Mouse (Mus musculus): ENCODE results near the gene Kcnc1. TPM values are rescaled to one million over a fixed set of nuclear protein-coding genes. Genes with fewer than 3 reads are reported as not detected.
A peak's percentile ranks its signal among the peaks of the same experiment; 100 is the strongest.

Gene Kcnc1
- 13.4 and 14.5 TPM in 2 replicates for polyA plus RNA-seq (2015; fragmentation: Nextera tagmentation; extraction: Ambion mirVana)

DNA sequence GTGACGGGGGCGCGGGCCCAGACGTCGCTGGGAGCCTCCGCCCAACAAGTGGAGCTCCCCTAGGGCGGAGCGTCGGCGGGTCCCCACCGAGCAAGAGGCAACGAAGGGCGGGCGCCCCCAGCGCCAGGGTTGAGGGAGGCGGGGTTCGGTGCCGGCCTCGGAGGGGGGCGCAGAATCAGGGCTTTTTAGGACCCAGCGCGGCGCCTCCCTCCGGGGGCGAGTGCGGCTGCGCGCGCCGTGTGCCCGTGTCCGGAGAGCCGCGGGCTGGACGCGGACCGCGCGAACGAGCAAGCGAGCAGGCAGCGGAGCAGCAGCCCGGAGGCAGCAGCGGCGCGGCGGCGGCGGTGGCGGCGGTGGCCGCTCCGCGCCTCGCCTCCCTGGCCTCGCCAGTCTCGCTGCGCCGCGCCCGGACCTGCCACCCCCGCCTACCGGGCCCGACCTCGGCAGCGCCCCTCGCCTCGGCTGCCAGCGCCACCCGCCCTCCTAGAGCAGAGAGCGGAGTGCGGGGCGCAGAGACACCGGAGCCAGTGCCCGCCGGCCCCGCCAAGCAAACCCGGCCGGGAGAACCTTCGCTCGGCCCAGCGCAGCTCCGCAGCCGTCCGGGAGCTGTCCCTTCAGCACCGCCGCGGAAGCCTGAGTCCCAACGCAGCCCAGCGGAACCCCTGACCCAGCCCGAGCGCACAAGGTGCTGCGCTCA is at the start of gene Kcnc1:
Gene Kcnc1, plus strand, starts transcription at position 267 of the 697 bp plus-strand sequence.
- WGBS: under 1% methylated on average over 65 of the region's 93 CpGs
- H3K4me3 ChIP-seq (ENCODE audit: low read length): peak within 1 kb of the TSS; percentile 89

DNA sequence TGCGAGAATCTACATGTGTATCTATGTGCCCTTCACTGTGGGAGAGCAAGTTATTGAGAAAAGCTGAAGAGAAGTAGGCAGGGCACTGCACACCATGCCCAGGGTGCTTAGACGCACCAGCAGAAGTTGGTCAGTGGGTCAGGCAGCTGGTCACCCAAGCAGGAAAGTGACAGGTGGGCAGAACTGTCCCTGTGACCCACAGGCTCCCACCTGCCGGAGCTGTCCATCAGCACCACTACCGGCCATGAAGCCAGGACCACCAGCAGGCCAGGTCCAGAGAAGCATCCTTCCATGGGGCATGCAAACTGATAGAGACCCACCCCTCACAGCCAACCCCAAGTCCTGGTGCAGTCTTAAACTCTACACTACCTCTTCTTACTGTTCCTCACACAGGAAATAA is 48.6 kb upstream of the Kcnc1 start:
- no peak overlapping the region for H3K27ac ChIP-seq (ENCODE audit: low read depth, low read length)
- H3K4me2 ChIP-seq (ENCODE audit: low read length): no peak overlapping the region
- WGBS: 75% methylated on average over 4 of the region's 4 CpGs
- no peaks in the 10 kb centered on the region for H3K9me3 ChIP-seq (ENCODE audit: control insufficient read depth, low read length)
- peaks cover 4% of the 10 kb centered on the region; the same call in 1 of the 2 replicates for H3K4me1 ChIP-seq (ENCODE audit: control insufficient read depth, insufficient read depth, low read depth, low read length)
- no peaks in the 10 kb centered on the region for H3K36me3 ChIP-seq (ENCODE audit: control insufficient read depth, insufficient read depth, low read length)
- no peak overlapping the region for H3K9ac ChIP-seq (ENCODE audit: low read depth, low read length)
- no peak overlapping the region for H3K4me3 ChIP-seq (ENCODE audit: low read length)
- ATAC-seq: no peak
- H3K27me3 ChIP-seq (replicated peaks; ENCODE audit: control insufficient read depth, insufficient read depth, low read length): peaks cover 16% of the 10 kb centered on the region

More for the DNA sequence above, at the start of gene Kcnc1:
- Histone ChIP-seq H3K4me1 (ENCODE audit: control insufficient read depth, insufficient read depth, low read depth, low read length) (peaks cover 35% of the 10 kb centered on the region), H3K27ac (ENCODE audit: low read depth, low read length) (peak within 1 kb of the TSS; percentile 88), H3K27me3 (replicated peaks; ENCODE audit: control insufficient read depth, insufficient read depth, low read length) (peaks cover 13% of the 10 kb centered on the region), H3K9me3 (ENCODE audit: control insufficient read depth, low read length) (no peaks in the 10 kb centered on the region), H3K9ac (ENCODE audit: low read depth, low read length) (peak within 1 kb of the TSS; percentile 97), H3K36me3 (ENCODE audit: control insufficient read depth, insufficient read depth, low read length) (no peaks in the 10 kb centered on the region), H3K4me2 (ENCODE audit: low read length) (peak within 1 kb of the TSS; percentile 83)
- peak; percentile 71 for ATAC-seq

DNA sequence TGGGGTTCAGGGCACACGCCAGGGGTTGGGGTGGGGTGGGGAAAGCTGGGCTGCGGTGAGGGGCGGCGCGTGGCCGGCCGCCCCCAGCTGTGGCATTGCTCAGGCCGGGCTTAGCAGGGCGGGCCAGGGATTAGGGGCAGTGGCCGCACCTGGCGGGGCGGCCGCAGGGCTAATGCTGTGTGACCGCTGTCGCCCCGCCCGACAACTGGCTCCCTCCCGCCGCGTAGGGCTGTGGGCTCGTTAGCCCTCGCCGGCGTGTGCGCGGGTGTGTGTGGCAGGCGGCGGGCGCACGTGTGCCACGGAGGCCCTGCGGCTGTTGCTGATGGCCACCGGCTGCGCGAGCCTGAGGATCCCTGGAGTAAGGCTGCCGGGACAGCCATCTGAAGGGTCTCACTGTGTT is 47.5 kb upstream of the Kcnc1 start:
- Histone ChIP-seq H3K27ac (ENCODE audit: low read depth, low read length) (no peak overlapping the region), H3K9ac (ENCODE audit: low read depth, low read length) (peak overlapping the region; percentile 39; the same call in 1 of the 2 replicates), H3K4me3 (ENCODE audit: low read length) (peak overlapping the region; percentile 27), H3K36me3 (ENCODE audit: control insufficient read depth, insufficient read depth, low read length) (no peaks in the 10 kb centered on the region), H3K27me3 (replicated peaks; ENCODE audit: control insufficient read depth, insufficient read depth, low read length) (peaks cover 16% of the 10 kb centered on the region), H3K4me2 (ENCODE audit: low read length) (peak overlapping the region; percentile 60), H3K4me1 (ENCODE audit: control insufficient read depth, insufficient read depth, low read depth, low read length) (peaks cover 4% of the 10 kb centered on the region; the same call in 1 of the 2 replicates), H3K9me3 (ENCODE audit: control insufficient read depth, low read length) (no peaks in the 10 kb centered on the region)
- ATAC-seq: peak; percentile 40
- WGBS: 4% methylated on average over 27 of the region's 36 CpGs

DNA sequence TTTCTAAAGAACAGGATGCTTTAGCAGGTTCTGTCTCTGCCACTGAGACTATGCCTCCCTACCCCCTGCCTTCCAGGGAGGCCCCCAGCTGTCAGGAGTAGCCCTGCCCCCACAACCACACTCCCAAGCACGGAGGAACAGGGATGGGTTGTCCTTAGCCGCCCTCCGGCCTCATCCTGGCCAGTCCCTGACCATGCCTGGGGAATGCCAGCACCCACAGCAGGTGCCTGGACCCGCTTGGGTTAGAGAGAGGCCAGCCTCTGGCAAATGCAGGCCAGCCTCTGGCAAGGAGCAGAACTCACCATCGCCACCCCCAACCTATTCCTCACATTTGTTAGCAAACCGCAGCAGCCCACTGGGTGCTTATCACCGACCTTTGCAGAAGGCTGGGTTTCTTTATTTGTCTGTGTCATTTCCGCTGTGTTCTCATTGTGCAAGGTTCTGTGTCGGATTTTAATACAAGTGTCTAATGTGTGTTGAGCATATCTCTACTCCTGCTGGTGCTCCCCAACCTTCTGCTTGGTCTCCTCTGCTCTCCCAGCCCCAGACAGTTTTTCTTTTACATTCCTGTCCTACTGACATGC is 46.1 kb upstream of the Kcnc1 start:
- no peak overlapping the region for H3K9ac ChIP-seq (ENCODE audit: low read depth, low read length)
- H3K27me3 ChIP-seq (replicated peaks; ENCODE audit: control insufficient read depth, insufficient read depth, low read length): peaks cover 16% of the 10 kb centered on the region
- H3K27ac ChIP-seq (ENCODE audit: low read depth, low read length): no peak overlapping the region
- no peaks in the 10 kb centered on the region for H3K9me3 ChIP-seq (ENCODE audit: control insufficient read depth, low read length)
- H3K4me1 ChIP-seq (ENCODE audit: control insufficient read depth, insufficient read depth, low read depth, low read length): peaks cover 4% of the 10 kb centered on the region; the same call in 1 of the 2 replicates
- H3K4me3 ChIP-seq (ENCODE audit: low read length): no peak overlapping the region
- no peak for ATAC-seq
- 61% methylated on average over 9 of the region's 9 CpGs for WGBS
- H3K4me2 ChIP-seq (ENCODE audit: low read length): no peak overlapping the region
- no peaks in the 10 kb centered on the region for H3K36me3 ChIP-seq (ENCODE audit: control insufficient read depth, insufficient read depth, low read length)

DNA sequence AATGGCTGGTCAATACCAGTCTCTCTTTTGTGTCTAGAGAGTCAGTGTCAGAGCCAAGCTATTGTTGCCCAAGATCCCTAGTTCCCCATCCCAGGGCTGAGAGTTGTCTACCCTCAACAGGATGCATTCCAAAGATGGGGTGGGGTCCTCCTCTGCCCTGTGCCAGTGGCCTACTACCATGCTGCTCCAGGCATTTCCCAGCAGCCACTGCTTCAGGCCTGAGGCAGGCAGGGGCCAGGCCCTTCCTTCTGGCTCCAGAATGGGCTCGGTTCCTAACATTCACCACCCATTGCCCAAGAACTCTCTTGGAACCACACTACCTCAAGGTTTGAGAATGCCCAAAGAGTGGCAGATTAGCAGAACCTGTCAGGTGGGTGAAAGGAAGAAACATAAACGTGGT is 43.5 kb upstream of the Kcnc1 start:
- Histone ChIP-seq H3K27ac (ENCODE audit: low read depth, low read length) (no peak overlapping the region), H3K4me3 (ENCODE audit: low read length) (no peak overlapping the region)
- 64% methylated on average over 2 of the region's 2 CpGs for WGBS

DNA sequence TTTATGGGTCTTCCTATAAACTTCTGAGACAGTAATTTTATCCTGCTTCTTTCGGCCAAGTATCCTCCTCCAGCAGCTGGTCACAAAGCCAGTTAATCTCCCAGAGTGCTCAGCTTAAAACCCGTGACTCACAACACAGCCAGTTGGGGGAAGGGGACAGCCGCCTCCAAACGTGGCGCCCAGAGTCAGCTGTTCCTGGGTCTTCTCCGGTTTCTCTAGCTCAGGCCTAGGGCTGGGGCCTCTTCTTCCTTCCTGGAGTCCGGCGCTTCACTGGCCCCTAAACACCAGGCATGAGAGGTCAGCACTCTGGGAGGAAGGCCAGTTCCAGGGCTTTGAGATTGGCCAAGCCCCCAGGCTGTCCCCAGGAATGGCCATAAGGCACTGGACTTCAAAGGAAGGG is 43.1 kb upstream of the Kcnc1 start:
- 57% methylated on average over 8 of the region's 8 CpGs for WGBS
- Histone ChIP-seq H3K27me3 (replicated peaks; ENCODE audit: control insufficient read depth, insufficient read depth, low read length) (peaks cover 10% of the 10 kb centered on the region), H3K4me1 (ENCODE audit: control insufficient read depth, insufficient read depth, low read depth, low read length) (peaks cover 4% of the 10 kb centered on the region; the same call in 1 of the 2 replicates), H3K27ac (ENCODE audit: low read depth, low read length) (no peak overlapping the region), H3K9me3 (ENCODE audit: control insufficient read depth, low read length) (no peaks in the 10 kb centered on the region), H3K4me2 (ENCODE audit: low read length) (no peak overlapping the region), H3K36me3 (ENCODE audit: control insufficient read depth, insufficient read depth, low read length) (no peaks in the 10 kb centered on the region), H3K9ac (ENCODE audit: low read depth, low read length) (no peak overlapping the region), H3K4me3 (ENCODE audit: low read length) (no peak overlapping the region)
- ATAC-seq: no peak

More for the DNA sequence above, 43.5 kb upstream of the Kcnc1 start:
- Histone ChIP-seq H3K36me3 (ENCODE audit: control insufficient read depth, insufficient read depth, low read length) (no peaks in the 10 kb centered on the region), H3K27me3 (replicated peaks; ENCODE audit: control insufficient read depth, insufficient read depth, low read length) (peaks cover 14% of the 10 kb centered on the region), H3K9ac (ENCODE audit: low read depth, low read length) (no peak overlapping the region), H3K4me1 (ENCODE audit: control insufficient read depth, insufficient read depth, low read depth, low read length) (peaks cover 4% of the 10 kb centered on the region; the same call in 1 of the 2 replicates), H3K9me3 (ENCODE audit: control insufficient read depth, low read length) (no peaks in the 10 kb centered on the region), H3K4me2 (ENCODE audit: low read length) (no peak overlapping the region)
- no peak for ATAC-seq

DNA sequence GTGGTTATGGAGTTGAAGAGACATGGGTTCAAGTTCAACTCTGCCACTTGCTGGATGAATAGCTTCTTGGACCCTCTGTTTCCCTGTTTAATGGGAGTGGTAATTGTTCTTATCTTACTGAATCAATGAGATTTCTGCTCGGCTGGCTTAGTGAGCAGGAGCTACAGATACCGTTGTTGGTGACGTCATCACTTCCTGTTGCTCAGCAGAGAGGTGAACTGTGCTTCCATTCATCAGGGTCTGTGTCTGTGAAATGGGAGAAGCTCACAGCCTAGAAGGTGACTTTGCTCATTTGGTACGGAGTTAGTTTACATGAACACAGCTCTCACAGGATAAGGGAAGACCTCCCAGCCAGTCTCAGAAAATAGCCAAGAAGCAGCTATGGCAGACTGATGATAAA is 42.4 kb upstream of the Kcnc1 start:
- Histone ChIP-seq H3K27me3 (replicated peaks; ENCODE audit: control insufficient read depth, insufficient read depth, low read length) (peaks cover 4% of the 10 kb centered on the region), H3K4me3 (ENCODE audit: low read length) (no peak overlapping the region), H3K9me3 (ENCODE audit: control insufficient read depth, low read length) (no peaks in the 10 kb centered on the region), H3K4me2 (ENCODE audit: low read length) (no peak overlapping the region), H3K9ac (ENCODE audit: low read depth, low read length) (no peak overlapping the region), H3K27ac (ENCODE audit: low read depth, low read length) (no peak overlapping the region), H3K36me3 (ENCODE audit: control insufficient read depth, insufficient read depth, low read length) (no peaks in the 10 kb centered on the region), H3K4me1 (ENCODE audit: control insufficient read depth, insufficient read depth, low read depth, low read length) (peaks cover 3% of the 10 kb centered on the region; the same call in 1 of the 2 replicates)
- ATAC-seq: no peak
- 84% methylated on average over 4 of the region's 4 CpGs for WGBS

DNA sequence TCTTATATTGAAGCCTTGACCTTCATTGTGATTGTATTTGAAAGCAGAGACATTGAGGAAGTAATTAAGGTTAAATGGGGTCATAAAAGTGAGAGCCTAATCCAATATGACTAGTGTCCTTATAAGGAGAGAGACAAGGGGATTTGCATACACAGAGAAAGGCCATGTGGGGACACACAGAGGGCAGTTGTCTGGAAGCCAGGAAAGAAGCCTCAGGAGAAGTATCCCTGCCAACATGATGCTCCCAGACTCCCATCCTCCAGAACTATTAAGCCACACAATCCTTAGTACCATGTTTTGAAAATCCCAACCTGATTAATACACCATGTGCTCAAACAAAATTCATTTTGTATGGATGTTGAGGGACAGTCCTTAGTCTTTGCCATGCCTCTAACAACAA is 34.5 kb upstream of the Kcnc1 start:
- Histone ChIP-seq H3K27me3 (replicated peaks; ENCODE audit: control insufficient read depth, insufficient read depth, low read length) (no peaks in the 10 kb centered on the region), H3K4me2 (ENCODE audit: low read length) (no peak overlapping the region), H3K4me3 (ENCODE audit: low read length) (no peak overlapping the region), H3K27ac (ENCODE audit: low read depth, low read length) (no peak overlapping the region), H3K4me1 (ENCODE audit: control insufficient read depth, insufficient read depth, low read depth, low read length) (no peaks in the 10 kb centered on the region), H3K36me3 (ENCODE audit: control insufficient read depth, insufficient read depth, low read length) (no peaks in the 10 kb centered on the region), H3K9ac (ENCODE audit: low read depth, low read length) (no peak overlapping the region), H3K9me3 (ENCODE audit: control insufficient read depth, low read length) (no peaks in the 10 kb centered on the region)
- no peak for ATAC-seq

DNA sequence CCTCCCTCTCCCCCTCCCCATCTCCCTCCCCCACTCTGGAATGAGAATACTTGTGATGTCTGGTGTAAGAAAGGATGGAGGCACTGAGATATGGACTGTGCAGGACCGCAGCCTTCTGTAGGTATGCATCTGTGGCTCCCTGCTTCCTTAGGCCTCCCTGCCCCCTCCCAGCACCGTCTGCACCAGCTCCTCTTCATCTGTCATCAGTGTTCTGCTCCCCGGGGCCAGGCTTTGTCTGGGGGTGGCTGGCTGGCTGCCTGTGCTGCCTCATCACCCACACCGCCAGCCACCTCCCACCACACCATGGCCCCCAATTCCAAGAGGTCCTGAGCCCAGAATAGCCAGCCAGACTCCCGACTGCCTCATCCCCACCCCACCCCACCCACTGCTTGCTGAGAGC is 32.1 kb upstream of the Kcnc1 start:
- Histone ChIP-seq H3K36me3 (ENCODE audit: control insufficient read depth, insufficient read depth, low read length) (no peaks in the 10 kb centered on the region), H3K9ac (ENCODE audit: low read depth, low read length) (no peak overlapping the region), H3K4me1 (ENCODE audit: control insufficient read depth, insufficient read depth, low read depth, low read length) (no peaks in the 10 kb centered on the region), H3K4me3 (ENCODE audit: low read length) (no peak overlapping the region), H3K27ac (ENCODE audit: low read depth, low read length) (no peak overlapping the region), H3K4me2 (ENCODE audit: low read length) (no peak overlapping the region), H3K27me3 (replicated peaks; ENCODE audit: control insufficient read depth, insufficient read depth, low read length) (no peaks in the 10 kb centered on the region), H3K9me3 (ENCODE audit: control insufficient read depth, low read length) (no peaks in the 10 kb centered on the region)
- 53% methylated on average over 5 of the region's 5 CpGs for WGBS
- no peak for ATAC-seq
